Mouse (Mus musculus): Measurements from ENCODE around the gene Arhgap21.
"Not testable (repeated sequence)": the region's sequence is repeated elsewhere in the genome, so short reads cannot be mapped to it uniquely, and the experiment has no call there.

Gene Arhgap21

GRCm38 (mm10) chr2:20939367-20939766 is 29.3 kb downstream of the Arhgap21 start:
- no peak for DNase-seq

- no peak for DNase-seq
Observed at GRCm38 (mm10) chr2:20936609-20937221, 32.0 kb downstream of the Arhgap21 start.

- DNase-seq, result no peak
Observed at GRCm38 (mm10) chr2:20934406-20934805, 34.3 kb downstream of the Arhgap21 start.

- no peak for DNase-seq
Observed at GRCm38 (mm10) chr2:20932748-20933313, 35.9 kb downstream of the Arhgap21 start.

DNA sequence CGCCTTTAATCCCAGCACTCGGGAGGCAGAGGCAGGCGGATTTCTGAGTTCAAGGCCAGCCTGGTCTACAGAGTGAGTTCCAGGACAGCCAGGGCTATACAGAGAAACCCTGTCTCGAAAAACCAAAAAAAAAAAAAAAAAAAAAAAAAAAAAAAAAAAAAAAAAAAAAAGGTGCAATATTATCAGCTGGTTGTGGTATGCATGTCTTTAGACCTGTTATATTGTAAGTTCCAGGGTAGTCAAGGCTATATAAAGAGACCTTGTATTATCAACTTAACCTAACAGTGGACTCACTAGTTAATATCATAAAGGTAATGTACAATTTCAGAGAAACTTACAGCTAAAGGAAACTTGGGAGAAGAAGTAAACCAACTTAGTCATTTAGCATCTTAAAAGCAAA is 36.9 kb downstream of the Arhgap21 start:
- not testable (repeated sequence) for DNase-seq

GRCm38 (mm10) chr2:20928454-20928853 is 40.2 kb downstream of the Arhgap21 start:
- no peak for DNase-seq

DNA sequence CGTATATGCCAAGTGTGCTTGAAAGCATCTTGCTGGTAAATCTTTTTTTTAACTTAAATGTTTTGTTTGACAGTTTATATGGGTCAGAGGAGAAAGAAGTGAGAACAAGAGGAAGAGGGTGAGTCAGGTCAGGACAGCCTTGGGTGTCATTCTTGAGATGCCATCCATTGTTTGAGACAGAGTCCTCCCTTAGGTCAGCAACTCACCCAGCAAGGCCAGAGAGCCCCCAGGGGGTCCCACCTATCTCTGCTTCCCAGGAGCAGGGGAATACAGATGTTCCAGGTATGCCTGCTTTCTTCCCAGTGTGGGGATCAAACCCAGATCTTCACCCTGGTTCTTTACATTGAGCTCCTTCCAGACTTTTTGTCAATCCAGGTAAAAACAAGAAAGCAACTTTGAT is 43.7 kb downstream of the Arhgap21 start:
- no peak for DNase-seq

- DNase-seq, result no peak
Observed at GRCm38 (mm10) chr2:20922366-20922765, 46.3 kb downstream of the Arhgap21 start.

GRCm38 (mm10) chr2:20921558-20921957 is 47.1 kb downstream of the Arhgap21 start:
- DNase-seq, result no peak

DNA sequence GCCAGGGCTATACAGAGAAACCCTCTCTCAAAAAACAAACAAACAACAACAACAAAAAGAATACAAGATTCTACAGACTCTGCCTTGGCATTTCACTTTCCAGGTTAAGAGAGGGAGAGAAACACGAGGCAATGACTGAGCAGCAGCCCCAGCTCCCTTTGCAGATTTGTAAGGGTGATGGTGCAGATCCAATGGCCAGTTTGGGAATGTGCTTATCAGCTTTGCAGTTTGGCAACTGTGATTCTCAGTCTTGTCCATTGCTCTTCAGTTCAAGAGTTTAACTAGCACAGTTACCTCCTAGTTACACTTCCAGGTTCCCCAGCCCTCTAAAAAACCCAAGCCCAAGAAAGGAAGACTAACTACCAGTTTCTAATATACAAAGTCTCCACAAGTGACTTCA is 47.7 kb downstream of the Arhgap21 start:
- no peak for DNase-seq

DNA sequence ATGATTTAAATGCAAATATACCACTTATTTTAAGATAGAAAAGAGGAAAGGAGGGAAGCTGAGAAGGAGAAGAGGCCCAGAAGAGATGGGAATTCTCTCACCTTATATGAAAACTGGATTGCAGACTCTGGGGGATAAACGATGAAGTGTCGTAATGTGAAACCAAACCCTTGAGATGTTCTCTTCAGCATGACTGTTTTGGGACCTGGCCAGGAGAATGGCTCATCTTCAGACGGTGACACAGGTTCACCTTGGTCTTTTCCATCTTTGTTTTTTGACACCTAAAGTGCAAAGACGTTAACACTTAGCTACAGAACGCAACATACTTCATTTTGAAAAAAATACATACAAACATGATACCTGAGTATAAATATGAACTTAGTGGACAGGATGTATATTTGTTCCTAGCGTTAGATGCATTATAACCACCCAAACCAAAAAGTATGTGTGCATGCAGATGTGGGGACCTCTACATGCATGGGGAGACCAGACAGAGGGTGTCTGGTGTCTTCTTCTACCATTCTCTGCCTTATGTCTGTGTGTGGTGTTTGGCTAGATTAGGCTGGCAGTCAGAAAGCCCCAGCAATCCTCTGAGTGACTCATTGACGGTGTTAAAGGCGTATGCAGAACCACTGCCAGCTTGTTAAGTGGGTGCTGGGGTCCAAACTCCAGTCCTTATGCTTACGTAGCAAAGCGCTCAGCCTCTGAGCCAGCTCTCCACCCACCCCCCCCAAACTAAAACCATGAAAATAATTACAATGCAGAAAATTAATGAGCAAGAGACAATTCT is 54.0 kb downstream of the Arhgap21 start:
- no peak for DNase-seq

GRCm38 (mm10) chr2:20913019-20913415 is 55.7 kb downstream of the Arhgap21 start:
- DNase-seq, result no peak

DNA sequence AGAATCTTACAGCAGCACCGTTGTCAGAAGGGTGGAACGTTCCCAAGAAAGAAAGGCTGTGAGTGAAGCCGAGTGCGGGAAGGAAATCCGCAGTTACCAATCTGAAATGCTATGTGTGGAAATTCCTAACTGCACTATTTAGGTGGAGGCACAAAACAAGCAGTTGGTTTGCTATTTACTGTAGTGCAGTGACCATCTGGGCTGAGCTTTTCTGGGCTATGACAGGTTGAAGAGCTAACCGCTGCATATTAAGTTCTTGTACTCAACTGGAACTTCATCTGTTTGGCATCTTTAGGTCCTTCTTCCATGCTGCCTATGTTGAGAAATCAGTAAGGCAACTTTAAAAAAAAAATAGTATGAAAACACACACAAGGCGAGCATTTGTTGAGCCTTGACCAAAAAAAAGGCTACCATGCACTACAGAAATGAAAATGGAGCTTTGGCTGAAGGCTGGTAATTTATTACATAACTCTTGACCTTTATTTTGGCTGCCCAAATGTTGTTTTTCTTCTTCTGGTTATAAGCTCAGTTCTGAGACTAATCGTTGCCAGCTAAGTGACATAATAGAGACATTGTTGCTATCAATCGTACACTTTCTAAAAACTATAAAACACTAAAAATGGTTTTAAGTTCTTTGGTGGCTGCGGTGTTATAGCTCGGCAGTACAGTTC is 56.2 kb downstream of the Arhgap21 start:
- DNase-seq, result no peak

DNA sequence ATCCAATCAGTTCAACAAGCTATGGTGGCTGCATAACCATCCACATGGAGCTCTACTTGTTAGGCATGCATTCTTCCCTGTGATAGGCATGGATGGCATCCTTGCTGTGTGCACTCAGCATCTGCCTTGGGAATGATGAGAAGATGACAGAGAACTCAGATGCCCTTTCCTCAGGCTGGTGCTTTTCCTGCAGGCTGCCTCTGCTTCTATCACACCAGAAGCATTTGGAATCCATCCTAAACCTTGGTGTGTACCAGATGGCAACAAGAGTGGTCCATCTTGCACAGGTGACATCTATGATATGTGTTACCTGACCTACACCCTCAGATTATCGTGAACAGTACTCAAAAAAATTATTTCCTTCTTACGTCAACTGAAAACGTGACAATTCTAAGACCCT is 58.2 kb downstream of the Arhgap21 start:
- DNase-seq, result no peak

GRCm38 (mm10) chr2:20909404-20909803 is 59.3 kb downstream of the Arhgap21 start:
- no peak for DNase-seq

- no peak for DNase-seq
Observed at GRCm38 (mm10) chr2:20907291-20907690, 61.4 kb downstream of the Arhgap21 start.

- DNase-seq, result no peak
Observed at GRCm38 (mm10) chr2:20905411-20905810, 63.3 kb downstream of the Arhgap21 start.

GRCm38 (mm10) chr2:20902981-20903645 is 65.6 kb downstream of the Arhgap21 start:
- no peak for DNase-seq

DNA sequence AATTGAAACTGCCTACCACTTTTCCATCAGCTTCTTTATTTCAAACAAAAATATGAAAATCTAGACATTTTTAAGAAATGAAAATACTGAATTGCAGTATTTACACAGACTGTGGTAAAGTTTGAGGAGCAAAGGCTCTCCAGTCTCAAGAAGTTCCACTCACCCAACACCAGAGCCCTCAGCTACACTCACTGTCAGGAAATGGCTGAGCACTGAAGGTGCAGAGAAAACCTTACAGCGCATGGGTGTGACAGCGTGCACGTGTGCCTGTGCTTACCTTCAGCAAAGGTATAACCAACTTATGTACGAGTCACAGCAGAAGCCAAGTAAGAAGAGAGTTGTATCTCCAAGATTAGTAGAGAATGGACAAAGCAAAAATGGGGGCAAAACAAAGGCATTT is 66.8 kb downstream of the Arhgap21 start:
- no peak for DNase-seq

DNA sequence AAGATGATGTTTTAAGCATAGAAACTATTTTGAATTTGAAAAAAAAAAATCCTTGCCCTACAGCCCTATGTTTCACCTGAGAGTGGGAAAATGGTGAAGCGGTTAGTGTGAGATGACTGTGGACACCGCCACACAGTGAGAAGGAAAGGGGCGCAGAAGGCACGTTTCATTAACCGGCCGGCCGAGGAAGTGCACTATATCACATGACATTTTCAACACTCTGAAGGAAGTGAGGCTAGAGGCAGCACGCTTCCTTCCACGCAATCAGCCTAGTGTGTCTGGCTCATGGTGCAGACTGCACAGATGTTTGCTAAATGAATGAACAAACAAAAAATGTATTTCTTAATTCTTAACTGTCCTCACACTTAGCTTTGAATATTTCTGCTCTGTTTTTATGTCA is 69.4 kb downstream of the Arhgap21 start:
- peak; percentile 21 for DNase-seq

DNA sequence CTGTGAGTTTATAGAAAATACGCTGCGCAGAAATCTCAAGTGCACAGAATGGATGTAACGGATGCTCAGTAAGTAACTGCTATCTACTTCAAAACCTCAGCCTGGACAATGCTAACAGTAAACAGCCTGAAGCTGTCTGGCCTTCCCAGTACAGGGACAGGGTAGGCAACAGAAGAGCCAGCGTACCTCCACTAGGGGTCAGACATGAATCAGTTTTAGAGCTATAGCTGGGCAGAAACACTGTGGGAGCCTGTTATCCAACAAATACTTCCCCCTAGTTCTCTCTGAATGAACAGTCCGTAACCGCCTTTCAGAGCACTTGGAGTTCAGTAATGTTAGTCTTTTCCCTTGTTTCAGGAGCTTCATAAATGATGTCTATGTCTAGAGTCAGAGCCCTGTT is 70.0 kb downstream of the Arhgap21 start:
- DNase-seq, result peak; percentile 71

- DNase-seq, result no peak
Observed at GRCm38 (mm10) chr2:20896446-20896845, 72.2 kb downstream of the Arhgap21 start.

DNA sequence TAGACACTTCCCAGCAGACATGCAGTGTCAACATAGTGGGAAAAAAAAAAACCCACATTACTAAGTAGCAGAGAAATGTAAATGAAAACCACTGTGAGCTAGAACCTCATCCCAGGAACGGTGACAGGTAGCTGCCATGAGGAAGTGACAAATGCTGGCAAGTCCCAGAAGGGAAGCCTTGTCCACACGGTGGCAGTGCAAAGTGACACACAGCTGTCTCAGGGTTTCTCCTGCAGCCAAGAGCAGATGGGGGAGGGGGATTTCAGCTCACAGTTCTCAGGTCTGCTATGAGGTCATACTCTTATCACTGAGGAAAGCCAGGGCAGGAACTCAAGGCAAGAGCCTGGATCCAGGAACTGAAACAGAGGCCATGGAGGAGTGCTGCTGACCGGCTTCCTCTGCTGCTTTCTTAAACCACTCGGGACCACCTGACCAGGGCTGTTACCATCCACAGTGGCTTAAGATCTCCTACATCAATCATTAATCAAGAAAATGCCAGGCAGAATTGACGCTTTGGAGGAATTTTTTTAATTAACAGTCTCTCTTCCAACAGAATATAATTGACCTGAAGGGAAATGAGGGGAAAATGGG is 74.5 kb downstream of the Arhgap21 start:
- peak; percentile 5 for DNase-seq

All from thymus, postnatal 25 days (tissue).